Mouse (Mus musculus): ENCODE measurements at regions not wholly inside any gene's neighbourhood (a gene's known extent, or its start where the extent isn't known, plus 50 kb on each side); places are given as distances from the start of the nearest gene placed in this dataset.

DNA sequence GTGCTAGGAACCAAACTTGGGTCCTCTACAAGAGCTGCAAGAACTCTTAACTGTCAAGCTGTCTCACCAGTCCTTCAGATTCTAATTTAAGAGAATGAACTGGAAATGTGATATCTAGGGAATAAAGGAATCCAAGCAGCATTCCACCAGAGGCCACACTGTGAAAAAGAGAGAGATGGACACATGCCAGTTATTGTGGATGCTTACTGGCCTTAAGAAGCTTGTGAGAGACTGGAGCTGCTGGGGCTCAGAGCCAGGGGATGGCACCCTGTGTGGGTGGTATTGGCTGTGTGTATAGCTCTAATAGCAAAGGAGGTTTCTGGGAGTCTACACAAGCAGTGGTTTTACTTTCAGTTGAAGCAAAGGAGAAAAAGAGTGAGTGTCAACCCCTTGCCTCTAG lies 80.1 kb upstream of the Lipc start:
- TF ChIP-seq CTCF (IDR thresholded peaks at IDR 0.05) = no peak
- TF ChIP-seq POLR2A (IDR thresholded peaks at IDR 0.05; ENCODE audit: insufficient read depth, low read depth, low read length) = no peak
- no peak for TF ChIP-seq EP300 (IDR thresholded peaks at IDR 0.05; ENCODE audit: insufficient read depth, low read depth, low read length)

Measured in heart, adult 2 months (tissue).